Mouse (Mus musculus) G1E (cell line): ENCODE results near the gene 4933406M09Rik.

ENCODE experiments used
- CTCF ChIP-seq: IDR thresholded peaks from 2 replicates; pipeline ENCODE4 v1.5.1; 2012; ENCODE audit warnings: low read depth, low read length, inconsistent platforms, mixed read lengths
- GATA1 ChIP-seq: IDR thresholded peaks from 2 replicates; pipeline ENCODE4 v1.6.1; 2012; ENCODE audit warnings: borderline replicate concordance, low read length, inconsistent platforms, mixed read lengths
- POLR2AphosphoS5 ChIP-seq: IDR thresholded peaks from 2 replicates; pipeline ENCODE4 v1.6.1; 2012; ENCODE audit warnings: low read depth, low read length, inconsistent platforms; ENCODE audit not compliant: insufficient replicate concordance

- TF ChIP-seq CTCF (no peak), POLR2AphosphoS5 (no peak), GATA1 (no peak)
These were observed 54.7 kb downstream of the 4933406M09Rik start for GRCm38 (mm10) chr1:134440437-134440836.
